Mouse (Mus musculus) CH12.LX (cell line): ENCODE data around the gene Fam122a. TPM values are rescaled to one million over a fixed set of nuclear protein-coding genes. Genes with fewer than 3 reads are reported as not detected.

Experiments
- DNase-seq: peaks from one replicate; pipeline ENCODE4 v3.0.0-alpha.2; 2013; ENCODE audit errors: extremely low read depth
- H3K27ac ChIP-seq: 2 replicates; pipeline ENCODE4 v1.5.1; 2012; ENCODE audit warnings: low read depth, mild to moderate bottlenecking, control low read depth, moderate library complexity; ENCODE audit not compliant: insufficient read depth
- H3K27me3 ChIP-seq: replicated peaks from 2 replicates; pipeline ENCODE3; 2012; ENCODE audit warnings: inconsistent platforms
- H3K36me3 ChIP-seq, 2 experiments: replicated peaks in 1 of 2; 2 replicates each; pipeline versions ENCODE3 to v1.6.1; 2012; ENCODE audit warnings: inconsistent platforms in 1 of 2, low read length in 1 of 2, mild to moderate bottlenecking in 1 of 2, mixed read lengths in 1 of 2, moderate library complexity in 1 of 2; ENCODE audit not compliant: control insufficient read depth in 1 of 2, insufficient read depth in 1 of 2
- H3K4me1 ChIP-seq, 2 experiments: 2 replicates each; pipeline ENCODE4 v1.6.1; 2012; ENCODE audit warnings: inconsistent platforms in 1 of 2, moderate library complexity in 1 of 2; ENCODE audit not compliant: insufficient read depth in 2 of 2, control insufficient read depth in 1 of 2
- H3K4me2 ChIP-seq: 2 replicates; pipeline ENCODE4 v1.6.1; 2012; ENCODE audit warnings: low read depth, mild to moderate bottlenecking, control low read depth; ENCODE audit not compliant: poor library complexity, insufficient read depth, severe bottlenecking
- H3K4me3 ChIP-seq, 3 experiments: fragments of 150-350 bp in 1 of 3; sonication (generic) in 1 of 3; replicated peaks in 1 of 3; 2 replicates each; pipeline versions ENCODE3 to v1.5.1; 2011 to 2012; ENCODE audit warnings: low read depth in 2 of 3, low read length in 2 of 3, mild to moderate bottlenecking in 2 of 3, moderate library complexity in 2 of 3, control low read depth in 1 of 3, improper control_type of control experiment in 1 of 3, inconsistent platforms in 1 of 3, mixed read lengths in 1 of 3; ENCODE audit not compliant: poor library complexity in 1 of 3
- H3K79me2 ChIP-seq: replicated peaks from 2 replicates; pipeline ENCODE4 v1.6.1; 2012; ENCODE audit warnings: mild to moderate bottlenecking, moderate library complexity; ENCODE audit not compliant: control insufficient read depth, poor library complexity, insufficient read depth, severe bottlenecking; ENCODE audit errors: extremely low read depth
- H3K9ac ChIP-seq: 2 replicates; pipeline ENCODE4 v1.6.1; 2012; ENCODE audit warnings: low read depth, mild to moderate bottlenecking, control low read depth, moderate library complexity; ENCODE audit not compliant: insufficient read depth
- H3K9me3 ChIP-seq: replicated peaks from 2 replicates; pipeline ENCODE3; 2012; ENCODE audit warnings: low read length, inconsistent platforms, mixed read lengths
- BHLHE40 ChIP-seq: IDR thresholded peaks from 2 replicates; pipeline ENCODE4 v1.6.1; 2011; ENCODE audit warnings: mild to moderate bottlenecking, low read depth, low read length, improper control_type of control experiment
- CHD2 ChIP-seq: IDR thresholded peaks from 2 replicates; pipeline ENCODE4 v1.6.1; 2011; ENCODE audit warnings: low read length, improper control_type of control experiment
- CTCF ChIP-seq, 2 experiments: IDR thresholded peaks in 1 of 2; conservative IDR thresholded peaks in 1 of 2; 2 replicates each; pipeline ENCODE4 v1.5.1; 2011 to 2012; ENCODE audit warnings: low read depth in 2 of 2, low read length in 2 of 2, improper control_type of control experiment in 1 of 2, inconsistent platforms in 1 of 2, mild to moderate bottlenecking in 1 of 2, moderate library complexity in 1 of 2
- ELF1 ChIP-seq: IDR thresholded peaks from 2 replicates; pipeline ENCODE4 v1.6.1; 2014; ENCODE audit warnings: low read depth, mild to moderate bottlenecking, inconsistent platforms, low read length, improper control_type of control experiment
- EP300 ChIP-seq: IDR thresholded peaks from 2 replicates; pipeline ENCODE4 v1.6.1; 2011; ENCODE audit warnings: low read length, improper control_type of control experiment
- ETS1 ChIP-seq: conservative IDR thresholded peaks from 2 replicates; pipeline ENCODE4 v1.6.1; 2012; ENCODE audit warnings: low read depth, mild to moderate bottlenecking, inconsistent platforms, low read length, improper control_type of control experiment, moderate library complexity
- HCFC1 ChIP-seq: IDR thresholded peaks from 2 replicates; pipeline ENCODE4 v1.6.1; 2012; ENCODE audit warnings: low read depth, mild to moderate bottlenecking, inconsistent platforms, low read length, improper control_type of control experiment
- IRF4 ChIP-seq: IDR thresholded peaks from 2 replicates; pipeline ENCODE4 v1.6.1; 2014; ENCODE audit warnings: low read depth, mild to moderate bottlenecking, inconsistent platforms, low read length, improper control_type of control experiment
- JUN ChIP-seq: IDR thresholded peaks from 2 replicates; pipeline ENCODE4 v1.6.1; 2011; ENCODE audit warnings: low read depth, mild to moderate bottlenecking, low read length, improper control_type of control experiment, moderate library complexity; ENCODE audit not compliant: insufficient read depth
- JUND ChIP-seq: conservative IDR thresholded peaks from 2 replicates; pipeline ENCODE4 v1.6.1; 2011; ENCODE audit warnings: low read depth, low read length, improper control_type of control experiment
- MAFK ChIP-seq: IDR thresholded peaks from 2 replicates; pipeline ENCODE4 v1.6.1; 2011; ENCODE audit warnings: low read length, improper control_type of control experiment; ENCODE audit not compliant: insufficient replicate concordance
- MAX ChIP-seq: IDR thresholded peaks from 2 replicates; pipeline ENCODE4 v1.6.1; 2011; ENCODE audit warnings: low read length, improper control_type of control experiment
- MAZ ChIP-seq: IDR thresholded peaks from 2 replicates; pipeline ENCODE4 v1.6.1; 2012; ENCODE audit warnings: low read depth, mild to moderate bottlenecking, inconsistent platforms, low read length, improper control_type of control experiment, moderate library complexity
- MEF2A ChIP-seq: IDR thresholded peaks from 2 replicates; pipeline ENCODE4 v1.6.1; 2014; ENCODE audit warnings: low read depth, mild to moderate bottlenecking, inconsistent platforms, low read length, improper control_type of control experiment, borderline replicate concordance
- MXI1 ChIP-seq: IDR thresholded peaks from 2 replicates; pipeline ENCODE4 v1.6.1; 2011; ENCODE audit warnings: mild to moderate bottlenecking, low read depth, low read length, improper control_type of control experiment
- MYC ChIP-seq: IDR thresholded peaks from 2 replicates; pipeline ENCODE4 v1.6.1; 2011; ENCODE audit warnings: low read depth, mild to moderate bottlenecking, improper control_type of control experiment, low read length
- NELFE ChIP-seq: IDR thresholded peaks from 2 replicates; pipeline ENCODE4 v1.6.1; 2011; ENCODE audit warnings: low read depth, low read length, improper control_type of control experiment
- NRF1 ChIP-seq: IDR thresholded peaks from 2 replicates; pipeline ENCODE4 v1.6.1; 2014; ENCODE audit warnings: low read depth, mild to moderate bottlenecking, inconsistent platforms, low read length, improper control_type of control experiment, moderate library complexity
- PAX5 ChIP-seq: IDR thresholded peaks from 2 replicates; pipeline ENCODE4 v1.6.1; 2012; ENCODE audit warnings: low read length, inconsistent platforms, mixed read lengths
- POLR2A ChIP-seq: IDR thresholded peaks from 2 replicates; pipeline ENCODE4 v1.6.1; 2011; ENCODE audit warnings: low read depth, mild to moderate bottlenecking, improper control_type of control experiment, low read length
- POLR2AphosphoS2 ChIP-seq: IDR thresholded peaks from 2 replicates; pipeline ENCODE4 v1.6.1; 2011; ENCODE audit warnings: low read depth, low read length, improper control_type of control experiment
- RCOR1 ChIP-seq: conservative IDR thresholded peaks from 2 replicates; pipeline ENCODE4 v1.6.1; 2012; ENCODE audit warnings: low read depth, mild to moderate bottlenecking, inconsistent platforms, low read length, improper control_type of control experiment
- SIN3A ChIP-seq: IDR thresholded peaks from 2 replicates; pipeline ENCODE4 v1.6.1; 2012; ENCODE audit warnings: low read length, improper control_type of control experiment, inconsistent platforms
- SMC3 ChIP-seq: IDR thresholded peaks from 2 replicates; pipeline ENCODE4 v1.6.1; 2011; ENCODE audit warnings: low read depth, low read length, improper control_type of control experiment
- TBP ChIP-seq: conservative IDR thresholded peaks from 2 replicates; pipeline ENCODE4 v1.6.1; 2011; ENCODE audit warnings: low read depth, low read length, improper control_type of control experiment
- TCF12 ChIP-seq: IDR thresholded peaks from 2 replicates; pipeline ENCODE4 v1.6.1; 2014; ENCODE audit warnings: low read depth, mild to moderate bottlenecking, inconsistent platforms, low read length, improper control_type of control experiment
- UBTF ChIP-seq: IDR thresholded peaks from 2 replicates; pipeline ENCODE4 v1.6.1; 2012; ENCODE audit warnings: low read depth, mild to moderate bottlenecking, inconsistent platforms, low read length, improper control_type of control experiment, moderate library complexity
- ZC3H11A ChIP-seq: IDR thresholded peaks from 2 replicates; pipeline ENCODE4 v1.6.1; 2012; ENCODE audit warnings: low read depth, mild to moderate bottlenecking, inconsistent platforms, low read length, improper control_type of control experiment
- ZMIZ1 ChIP-seq: IDR thresholded peaks from 2 replicates; pipeline ENCODE4 v1.6.1; 2012; ENCODE audit warnings: low read depth, mild to moderate bottlenecking, inconsistent platforms, low read length, improper control_type of control experiment
- ZNF384 ChIP-seq: IDR thresholded peaks from 2 replicates; pipeline ENCODE4 v1.6.1; 2012; ENCODE audit warnings: low read depth, low read length, improper control_type of control experiment, inconsistent platforms
- dilution Hi-C: fragments of 300-500 bp; cut with MboI; formaldehyde crosslinking; loops from 2 replicates; pipeline ENCODE4 v1.14.3; 2020; ENCODE audit warnings: low sequenced_read_pairs; ENCODE audit not compliant: extremely low pct_unique_long_range_greater_than_20kb, extremely low pct_ligation_motif_present
- in situ Hi-C: fragments of 300-500 bp; cut with MboI; formaldehyde crosslinking; loops from 3 replicates; pipeline ENCODE4 v1.14.3; 2019; ENCODE audit warnings: low sequenced_read_pairs, low pct_ligation_motif_present, low pct_unique_long_range_greater_than_20kb, mixed read lengths
- polyA plus RNA-seq: library from polyadenylated mRNA; unstranded; fragments of >175 nt; gene quantifications from 2 replicates; pipeline ENCODE4 v1.2.1, GENCODE M21; 2012; ENCODE audit warnings: low read depth; ENCODE audit not compliant: insufficient read length
- total RNA-seq, 2 experiments: library from RNA; depleted of rRNA; stranded (reverse); fragments of 300-350 nt in 1 of 2; fragments of >200 nt in 1 of 2; gene quantifications; 2 replicates each; pipeline ENCODE4 v1.2.3; 2012 to 2014

Gene Fam122a
- total and polyA plus RNA-seq, 3 experiments: 2.6 to 34.6 (median 4.5) TPM

DNA sequence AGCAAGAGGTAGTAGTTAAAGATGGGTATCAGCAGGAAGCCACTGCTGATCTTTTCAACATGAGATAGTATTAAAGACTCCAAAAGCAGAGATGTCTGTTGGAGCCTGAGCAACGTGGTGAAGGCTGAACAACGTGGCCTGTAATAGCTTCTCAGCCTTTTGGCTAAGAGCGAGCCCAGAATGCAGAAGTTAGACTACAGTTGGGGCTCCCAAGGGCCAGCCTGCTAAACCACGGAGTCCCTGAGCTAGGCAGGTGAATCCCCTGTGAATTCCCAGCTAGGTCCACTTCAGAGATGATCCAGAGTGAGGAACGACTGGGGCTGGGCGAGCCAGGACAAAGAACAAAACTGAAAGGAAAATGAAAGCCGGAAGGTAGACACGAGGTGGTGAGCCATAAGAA lies 26.4 kb downstream of the Fam122a start:
- peak overlapping the region; percentile 53 for H3K4me2 ChIP-seq
- H3K4me1 ChIP-seq: peaks cover 5 to 29% of the 10 kb centered on the region in 2 experiments
- H3K79me2 ChIP-seq: no peaks in the 10 kb centered on the region
- 0 out of 2 replicates have a peak overlapping the region, but pooled peaks have one; percentile 15 for H3K9ac ChIP-seq
- H3K4me3 ChIP-seq: peak overlapping the region in 1 of 3 experiments; percentile 11
- TF ChIP-seq ELF1 (0 out of 2 replicates have a peak, but pooled peaks have one; percentile 11), CTCF (conservative IDR thresholded peaks at IDR 0.05 in 1 of 2, IDR thresholded peaks at IDR 0.05 in 1 of 2; ENCODE audit: low read depth in 2 of 2, low read length in 2 of 2) (no peak), MYC (peak; percentile 90), UBTF (no peak), TCF12 (peak; percentile 25; the same call in 1 of the 2 replicates), MAX (peak; percentile 86), MXI1 (peak; percentile 77), MAFK (no peak), ETS1 (peak; percentile 46; the same call in 1 of the 2 replicates), IRF4 (peak; percentile 66), HCFC1 (no peak), MAZ (no peak), EP300 (peak; percentile 39; the same call in 1 of the 2 replicates), ZNF384 (no peak), BHLHE40 (peak; percentile 44)
- H3K27me3 ChIP-seq: no peaks in the 10 kb centered on the region
- H3K36me3 ChIP-seq: no peaks in the 10 kb centered on the region
- dilution Hi-C loops: no loop called here
- in situ Hi-C loops: no loop called here
- peak; percentile 82 for DNase-seq
- peaks cover 2% of the 10 kb centered on the region for H3K9me3 ChIP-seq
- H3K27ac ChIP-seq: peak overlapping the region; percentile 7; the same call in 1 of the 2 replicates

- Histone ChIP-seq H3K4me1 (peaks cover 12 to 31% of the 10 kb centered on the region in 2 experiments; a peak in 3 of 4 replicates), H3K4me3 (no peak overlapping the region), H3K36me3 (no peaks in the 10 kb centered on the region), H3K9ac (peak overlapping the region; percentile 37; the same call in 1 of the 2 replicates), H3K9me3 (peaks cover 6% of the 10 kb centered on the region), H3K27me3 (no peaks in the 10 kb centered on the region), H3K27ac (peak overlapping the region; percentile 75), H3K4me2 (peak overlapping the region; percentile 89), H3K79me2 (no peaks in the 10 kb centered on the region)
- in situ Hi-C loops: no loop called here
- dilution Hi-C loops: no loop called here
- DNase-seq: peak; percentile 52
- TF ChIP-seq MAZ: 0 out of 2 replicates have a peak, but pooled peaks have one; percentile 47
- peak; percentile 44; the same call in 1 of the 2 replicates for TF ChIP-seq HCFC1
- peak; percentile 79 for TF ChIP-seq TCF12
- no peak for TF ChIP-seq SIN3A
- TF ChIP-seq IRF4: peak; percentile 92
- no peak for TF ChIP-seq CTCF (conservative IDR thresholded peaks at IDR 0.05 in 1 of 2, IDR thresholded peaks at IDR 0.05 in 1 of 2; ENCODE audit: low read depth in 2 of 2, low read length in 2 of 2)
- TF ChIP-seq ETS1: peak; percentile 86
- peak; percentile 35; the same call in 1 of the 2 replicates for TF ChIP-seq ELF1
- peak; percentile 35; the same call in 1 of the 2 replicates for TF ChIP-seq RCOR1
- TF ChIP-seq MXI1: no peak
- no peak for TF ChIP-seq POLR2A
- no peak; the same call in 1 of the 2 replicates for TF ChIP-seq ZNF384
- TF ChIP-seq JUND: peak; percentile 66
- TF ChIP-seq CHD2: peak; percentile 87
- TF ChIP-seq MAX: no peak
- no peak for TF ChIP-seq PAX5
- TF ChIP-seq POLR2AphosphoS2: no peak
- TF ChIP-seq UBTF: no peak
- 0 out of 2 replicates have a peak, but pooled peaks have one; percentile 11 for TF ChIP-seq SMC3
- peak; percentile 70 for TF ChIP-seq BHLHE40
- TF ChIP-seq NRF1: no peak
- TF ChIP-seq JUN: 0 out of 2 replicates have a peak, but pooled peaks have one; percentile 39
- TF ChIP-seq TBP: peak; percentile 69; the same call in 1 of the 2 replicates
- TF ChIP-seq ZMIZ1: no peak
- TF ChIP-seq MEF2A: peak; percentile 96
- peak; percentile 72; the same call in 1 of the 2 replicates for TF ChIP-seq MAFK
- peak; percentile 98 for TF ChIP-seq EP300
- no peak for TF ChIP-seq NELFE
- TF ChIP-seq ZC3H11A: no peak
These were observed 32.8 kb downstream of the Fam122a start for GRCm38 (mm10) chr19:24444322-24444721.
